Mouse (Mus musculus): ENCODE data around the gene Tle3. TPM values are rescaled to one million over a fixed set of nuclear protein-coding genes. Genes with fewer than 3 reads are reported as not detected.

Gene Tle3
- total RNA-seq, 2 experiments from 2014 or later = 35.0 to 47.8 TPM

DNA sequence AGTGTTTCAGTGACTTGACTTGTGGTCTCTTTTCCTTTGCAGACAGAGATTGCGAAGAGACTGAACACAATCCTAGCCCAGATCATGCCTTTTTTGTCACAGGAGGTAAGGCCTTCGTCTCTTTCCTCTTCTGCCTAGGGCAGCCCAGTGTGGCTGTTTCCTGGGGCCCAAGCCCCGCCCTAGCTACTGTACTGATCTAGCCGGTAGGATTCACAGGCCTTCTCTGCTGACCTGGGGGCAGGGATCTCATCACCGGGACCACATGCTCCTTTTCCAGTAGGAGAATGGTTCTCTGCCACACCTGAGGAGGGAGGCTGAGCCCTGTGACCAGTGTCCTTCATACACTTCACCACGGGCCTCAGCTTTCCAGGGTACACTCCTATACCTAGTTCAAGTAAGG lies 21.0 kb downstream of the Tle3 start:
- no peak for DNase-seq (ENCODE audit: low spot score in 2 of 2)

DNA sequence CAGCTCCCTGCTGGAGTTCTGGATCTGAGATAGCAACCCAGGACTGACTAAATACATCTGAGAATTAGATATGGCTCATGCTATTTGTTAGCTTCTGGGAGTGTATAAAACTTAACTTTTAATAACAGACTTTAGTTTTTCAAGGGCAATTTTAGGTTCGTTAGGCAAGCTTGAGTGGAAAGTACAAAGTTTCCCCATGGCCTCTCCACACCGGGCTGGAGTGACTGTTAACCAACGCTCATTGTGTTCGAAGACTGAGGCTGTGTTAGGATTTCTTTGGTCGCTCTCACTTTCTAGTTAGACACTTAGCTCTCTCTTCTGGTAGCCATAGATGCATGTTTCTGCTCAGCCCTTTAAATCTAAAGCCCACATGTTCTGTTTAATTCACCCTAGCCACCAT lies 21.7 kb downstream of the Tle3 start:
- DNase-seq (ENCODE audit: low spot score in 2 of 2) = no peak

- DNase-seq (ENCODE audit: low spot score in 2 of 2) = no peak
Observed at GRCm38 (mm10) chr9:61395071-61395470, 22.9 kb downstream of the Tle3 start.

GRCm38 (mm10) chr9:61396474-61396873 lies 24.3 kb downstream of the Tle3 start:
- DNase-seq (ENCODE audit: low spot score in 2 of 2) = no peak

DNA sequence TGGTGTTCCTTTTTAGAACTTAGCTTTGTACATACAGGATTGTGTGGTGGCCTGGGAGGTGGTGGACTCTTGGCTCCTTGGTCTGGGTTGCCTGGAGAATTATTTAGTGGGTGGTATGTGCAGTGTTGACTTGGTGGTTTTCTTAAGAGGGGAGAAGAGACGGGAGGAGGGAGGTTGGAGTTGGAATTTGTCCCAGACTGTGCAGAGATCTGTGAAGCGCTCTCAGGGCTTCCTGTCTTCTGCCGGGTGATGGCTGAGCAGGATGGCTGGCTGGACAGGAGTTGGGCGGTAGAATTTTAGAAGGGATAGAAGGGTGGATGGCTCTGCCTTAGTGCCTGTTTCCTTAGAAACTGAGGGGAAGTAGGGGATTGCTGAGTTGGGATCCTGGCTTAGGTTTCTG lies 25.0 kb downstream of the Tle3 start:
- DNase-seq (ENCODE audit: low spot score in 2 of 2) = no peak

GRCm38 (mm10) chr9:61398160-61398559 lies 26.0 kb downstream of the Tle3 start:
- DNase-seq (ENCODE audit: low spot score in 2 of 2) = no peak

DNA sequence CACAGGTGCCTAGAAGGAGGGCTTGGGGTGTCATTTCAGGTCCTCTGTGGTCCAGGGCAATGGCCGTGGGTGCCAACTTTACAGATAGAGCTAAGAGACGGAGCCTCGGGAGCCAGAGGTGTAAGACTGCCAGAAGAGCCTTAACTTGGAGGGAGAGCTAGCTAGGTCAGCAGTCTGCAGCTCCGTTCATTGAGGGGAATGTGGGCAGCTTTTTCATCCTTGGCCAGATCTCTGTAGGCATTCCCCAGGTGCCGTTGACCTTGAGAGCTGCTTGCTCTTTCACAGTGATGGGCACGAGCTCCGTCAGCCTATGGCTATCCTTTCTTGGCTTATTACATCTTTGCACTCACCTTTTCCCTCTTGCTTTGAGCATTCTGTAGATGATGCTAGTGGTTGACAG lies 28.0 kb downstream of the Tle3 start:
- DNase-seq (ENCODE audit: low spot score in 2 of 2) = no peak

DNA sequence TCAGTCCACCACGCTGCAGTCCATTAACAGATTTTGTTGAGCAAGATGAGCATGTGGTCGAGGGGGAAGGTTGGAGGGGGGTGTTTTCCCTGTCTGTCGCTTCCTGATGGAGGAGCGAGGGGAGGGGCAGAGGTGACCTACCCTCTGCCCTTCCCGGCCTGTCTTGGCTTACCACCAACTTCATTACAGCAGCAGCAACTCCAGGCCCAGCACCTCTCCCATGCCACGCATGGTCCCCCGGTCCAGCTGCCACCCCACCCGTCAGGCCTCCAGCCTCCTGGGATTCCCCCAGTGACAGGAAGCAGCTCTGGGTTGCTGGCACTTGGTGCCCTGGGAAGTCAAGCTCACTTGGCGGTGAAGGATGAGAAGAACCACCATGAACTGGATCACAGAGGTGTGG lies 29.5 kb downstream of the Tle3 start:
- DNase-seq (ENCODE audit: low spot score in 2 of 2) = no peak

DNA sequence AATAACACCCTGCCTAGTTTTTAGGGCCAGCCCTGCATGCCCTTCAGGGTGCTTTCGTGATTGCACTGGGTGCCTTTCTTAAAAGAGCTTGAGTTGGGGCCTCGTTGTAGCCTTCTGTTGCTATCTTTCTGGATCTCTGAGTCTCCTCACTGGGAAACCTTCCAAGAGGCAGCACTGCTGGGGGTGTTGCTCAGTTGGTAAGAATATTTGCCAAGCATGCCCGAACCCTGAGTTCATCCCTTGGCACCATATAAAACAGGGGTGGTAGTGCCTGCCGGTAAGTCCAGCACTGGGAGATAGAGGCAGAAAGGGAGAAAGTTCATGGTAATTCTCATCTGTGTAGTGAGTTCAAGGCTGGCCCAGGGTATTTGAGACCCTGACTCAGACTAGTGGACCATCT lies 30.1 kb downstream of the Tle3 start:
- DNase-seq (ENCODE audit: low spot score in 2 of 2) = no peak

DNA sequence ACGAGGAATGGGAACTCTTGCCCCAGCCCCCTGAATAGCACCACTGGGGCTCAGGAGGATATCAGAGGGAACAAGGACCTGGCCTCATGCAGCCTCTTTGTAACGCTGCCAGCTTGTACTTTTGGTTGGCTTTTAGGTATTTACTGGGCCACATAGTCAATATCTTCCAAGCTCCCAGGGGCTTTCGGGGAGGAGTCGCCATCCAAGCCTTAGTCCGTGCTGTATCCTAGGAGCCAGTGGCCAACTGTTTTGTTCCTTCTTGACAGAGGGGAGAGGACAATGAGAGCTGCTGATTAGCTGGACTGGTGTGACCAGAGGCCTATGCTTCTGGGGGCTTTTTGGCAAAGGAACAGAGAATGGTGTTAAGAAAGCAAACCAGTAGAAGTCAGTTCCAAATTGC lies 30.6 kb downstream of the Tle3 start:
- DNase-seq (ENCODE audit: low spot score in 2 of 2) = no peak

DNA sequence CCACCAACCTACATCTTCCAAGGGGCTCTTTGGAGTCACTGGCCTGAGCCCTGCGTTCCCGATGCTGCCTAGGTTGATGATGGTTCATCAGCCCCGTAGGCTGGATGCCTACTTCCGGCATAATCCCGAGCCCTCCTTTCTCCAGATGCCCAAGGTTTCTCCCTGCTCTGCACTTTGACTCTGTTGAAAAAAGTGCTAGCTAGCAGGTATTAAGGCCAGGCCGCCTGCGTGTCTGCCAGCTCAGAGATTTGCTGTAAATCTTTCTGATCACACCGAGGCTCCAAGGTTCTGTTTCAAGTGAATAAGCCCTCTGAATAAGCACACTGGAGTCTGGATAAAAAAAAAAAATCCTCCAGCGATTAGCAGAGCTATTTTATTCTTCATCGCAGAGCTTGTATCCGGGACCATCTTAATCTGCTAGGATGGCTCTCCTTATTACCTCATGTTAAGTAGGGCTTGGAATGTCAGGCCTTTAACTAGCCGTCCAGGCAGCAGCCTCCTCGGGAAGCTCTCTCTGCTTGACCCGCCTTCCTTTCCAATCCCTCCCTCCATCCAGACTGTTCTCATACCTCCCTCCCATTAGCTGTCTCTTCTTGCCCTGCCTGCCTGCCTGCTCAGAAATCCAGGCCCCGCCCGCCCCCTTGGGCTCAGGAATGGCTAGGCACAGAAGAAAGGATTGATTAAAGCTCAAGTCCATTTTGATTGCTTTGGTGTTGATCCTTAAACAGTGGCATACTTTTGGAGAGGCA lies 31.9 kb downstream of the Tle3 start:
- no peak for DNase-seq (ENCODE audit: low spot score in 2 of 2)

- DNase-seq (ENCODE audit: low spot score in 2 of 2) = no peak
Observed at GRCm38 (mm10) chr9:61404615-61404980, 32.4 kb downstream of the Tle3 start.

DNA sequence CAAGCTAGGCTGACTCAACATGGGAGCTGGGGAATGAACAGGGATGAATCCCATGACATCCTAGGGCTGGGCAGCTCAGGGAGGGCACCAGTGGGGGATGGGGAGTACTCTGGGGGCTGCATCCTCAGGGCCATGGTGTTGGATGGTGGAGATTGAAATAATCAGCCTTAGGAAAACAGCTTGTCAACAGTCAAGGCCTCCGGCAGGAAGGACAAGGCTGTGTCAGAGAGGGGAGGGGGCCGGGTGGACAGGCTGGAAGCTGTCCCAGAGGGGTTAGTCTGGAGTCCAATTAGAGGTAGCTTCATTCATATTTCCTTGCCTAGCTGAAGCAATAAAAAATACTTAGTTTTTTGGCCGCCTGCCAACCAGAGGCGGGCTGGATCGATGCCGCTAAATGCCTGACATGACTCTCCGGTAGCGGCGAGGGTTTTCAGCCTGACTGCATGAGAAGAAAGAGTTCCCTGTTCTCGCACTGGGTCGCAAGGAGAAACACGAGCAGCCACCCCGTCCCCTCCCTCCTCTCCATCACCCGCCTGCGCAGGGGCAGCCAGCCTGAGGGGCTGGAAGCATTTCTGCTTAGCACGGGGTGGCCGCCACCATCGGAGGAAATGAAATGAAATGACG lies 32.9 kb downstream of the Tle3 start:
- DNase-seq (ENCODE audit: low spot score in 2 of 2) = peak; percentile 42 to 75

DNA sequence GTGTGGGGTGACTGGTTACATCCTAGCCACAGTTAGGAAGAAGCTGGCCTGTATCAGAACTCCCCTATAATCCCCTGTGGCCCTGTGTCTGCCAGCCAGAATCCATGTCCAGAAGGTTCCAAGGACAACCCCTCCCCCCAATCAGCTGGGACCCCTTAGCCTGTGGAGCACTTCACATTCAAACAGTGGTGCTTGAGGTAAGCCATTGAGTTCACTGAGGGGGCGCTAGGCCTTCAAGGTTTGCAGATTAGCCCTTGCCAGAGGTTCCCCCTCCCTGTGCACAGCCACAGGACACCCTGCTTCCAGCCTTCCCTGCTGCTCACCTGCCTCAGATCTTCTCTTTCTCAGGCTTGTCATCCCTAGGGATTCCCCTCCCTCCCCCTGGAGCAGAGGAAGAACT lies 34.2 kb downstream of the Tle3 start:
- no peak for DNase-seq (ENCODE audit: low spot score in 2 of 2)

- DNase-seq (ENCODE audit: low spot score in 2 of 2) = no peak
Observed at GRCm38 (mm10) chr9:61409046-61409445, 36.9 kb downstream of the Tle3 start.

DNA sequence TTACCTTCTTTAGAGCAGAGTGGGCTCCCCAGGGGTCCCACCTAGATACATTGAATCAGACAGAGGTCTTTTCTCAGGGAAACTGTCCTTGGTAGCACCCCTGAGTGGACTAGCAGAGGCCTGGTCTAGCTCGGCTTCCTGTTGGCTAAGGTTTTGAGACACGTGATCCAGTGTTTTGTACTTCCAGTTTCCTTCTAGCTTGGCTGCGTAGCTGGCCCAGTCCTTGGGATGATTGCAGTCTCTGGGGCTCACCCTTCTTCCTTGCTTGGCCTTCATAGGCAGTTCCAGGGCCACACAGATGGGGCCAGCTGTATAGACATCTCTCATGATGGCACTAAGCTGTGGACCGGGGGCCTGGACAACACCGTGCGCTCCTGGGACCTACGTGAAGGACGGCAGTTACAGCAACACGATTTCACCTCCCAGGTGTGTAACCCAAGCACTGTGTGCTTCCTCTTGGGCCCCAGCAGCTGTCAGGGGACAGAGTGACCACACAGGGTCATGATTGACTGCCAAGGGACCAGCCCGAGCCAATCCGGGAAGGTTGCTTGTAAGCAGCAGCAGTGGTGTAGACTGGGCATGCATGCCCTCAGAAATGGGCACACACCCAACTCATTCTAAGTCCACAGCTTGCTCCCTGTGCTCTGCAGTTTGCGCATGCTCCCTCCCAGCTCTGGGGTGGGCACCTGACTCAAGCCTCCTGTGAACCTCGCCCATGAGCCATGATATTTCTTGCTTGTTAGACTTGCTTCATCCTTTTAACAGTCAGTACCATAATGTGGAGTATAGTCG lies 41.7 kb downstream of the Tle3 start:
- DNase-seq (ENCODE audit: low spot score in 2 of 2) = no peak

GRCm38 (mm10) chr9:61416571-61416970 lies 44.4 kb downstream of the Tle3 start:
- no peak for DNase-seq (ENCODE audit: low spot score in 2 of 2)

DNA sequence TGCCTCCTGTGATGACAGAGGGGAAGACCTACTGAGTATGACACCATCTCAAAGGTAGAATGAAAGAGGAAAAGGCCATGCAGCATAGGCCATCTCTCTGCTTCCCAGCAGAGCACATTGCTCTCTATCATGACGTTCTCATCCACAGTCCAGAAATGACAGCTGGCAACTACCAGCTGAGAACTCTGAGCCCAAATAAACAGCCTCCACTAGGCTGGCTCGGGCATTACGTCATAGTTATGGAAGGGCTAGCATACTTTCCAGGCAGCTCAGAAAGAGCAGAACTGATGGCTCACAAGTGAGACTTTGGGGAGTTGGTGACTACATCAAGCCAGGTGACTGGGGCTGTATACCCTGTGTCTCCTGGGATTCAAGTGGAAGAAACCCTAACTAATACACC lies 49.5 kb downstream of the Tle3 start:
- no peak for DNase-seq (ENCODE audit: low spot score in 2 of 2)

DNA sequence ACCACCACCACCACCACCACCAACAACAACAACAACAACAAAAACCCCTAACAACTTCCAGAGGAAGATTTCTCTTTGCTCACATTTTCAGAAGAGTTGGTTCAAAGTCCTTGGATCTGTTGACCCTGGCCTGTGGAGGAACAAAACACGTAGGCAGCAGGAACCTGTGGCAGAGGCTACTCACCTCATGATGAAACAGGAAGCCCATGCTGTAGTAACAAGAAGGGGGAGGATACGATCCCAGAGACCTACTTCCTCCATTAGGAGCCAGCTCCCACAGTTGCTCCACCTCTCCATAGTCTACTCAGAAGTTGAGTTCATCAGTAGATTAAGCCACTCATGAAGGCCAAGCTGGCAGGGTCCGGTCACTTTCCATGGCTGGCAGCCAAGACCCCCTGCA lies 52.1 kb downstream of the Tle3 start:
- DNase-seq (ENCODE audit: low spot score in 2 of 2) = no peak

DNA sequence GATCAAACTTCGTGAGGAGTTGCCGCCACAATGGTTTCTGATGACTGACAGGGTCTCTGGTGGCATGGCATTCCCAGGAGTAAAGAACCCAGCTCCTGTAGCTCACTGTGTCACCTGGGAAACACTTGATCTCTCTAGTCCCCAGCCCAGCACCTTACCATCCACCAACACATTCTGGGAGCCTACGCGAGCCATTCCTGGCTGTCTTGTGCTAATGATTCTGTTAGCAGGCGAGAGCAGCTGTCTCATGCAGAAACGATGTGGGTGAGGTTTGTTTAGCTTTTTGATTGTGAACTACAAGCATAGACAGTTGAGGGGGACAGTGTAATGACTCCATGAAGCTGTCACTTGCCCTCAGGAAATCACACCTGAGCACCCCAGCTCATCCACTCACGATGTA lies 54.3 kb downstream of the Tle3 start:
- no peak for DNase-seq (ENCODE audit: low spot score in 2 of 2)

DNA sequence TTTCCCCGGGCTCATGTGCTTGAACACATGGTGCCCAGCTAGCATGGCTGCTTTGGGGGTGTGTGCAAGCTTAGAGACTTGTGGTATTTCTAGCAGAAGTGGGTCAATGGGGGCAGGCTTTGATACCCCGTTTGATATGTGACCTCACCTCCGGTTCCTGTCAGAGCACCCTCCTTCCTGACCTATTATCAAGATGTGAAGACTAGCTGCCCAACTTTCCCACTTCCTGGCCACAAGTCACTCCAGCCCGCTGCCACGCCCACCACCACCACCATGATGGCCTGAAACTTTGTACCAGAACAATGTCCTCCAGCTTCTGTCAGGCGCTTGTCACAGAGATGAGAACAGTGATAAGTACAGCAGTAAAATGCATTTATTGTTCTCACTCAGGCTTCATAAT lies 54.9 kb downstream of the Tle3 start:
- DNase-seq (ENCODE audit: low spot score in 2 of 2) = no peak

GRCm38 (mm10) chr9:61427901-61428300 lies 55.7 kb downstream of the Tle3 start:
- no peak for DNase-seq (ENCODE audit: low spot score in 2 of 2)
